Mouse (Mus musculus) heart, postnatal 0 days (tissue): ENCODE results near the gene Sgta.

Source experiments
- CTCF ChIP-seq: IDR thresholded peaks from 2 replicates; pipeline ENCODE4 v1.5.1; 2016; ENCODE audit warnings: antibody characterized with exemption, control low read depth, low read depth
- EP300 ChIP-seq: IDR thresholded peaks from 2 replicates; pipeline ENCODE4 v1.6.1; 2016; ENCODE audit warnings: antibody characterized with exemption, low read depth

DNA sequence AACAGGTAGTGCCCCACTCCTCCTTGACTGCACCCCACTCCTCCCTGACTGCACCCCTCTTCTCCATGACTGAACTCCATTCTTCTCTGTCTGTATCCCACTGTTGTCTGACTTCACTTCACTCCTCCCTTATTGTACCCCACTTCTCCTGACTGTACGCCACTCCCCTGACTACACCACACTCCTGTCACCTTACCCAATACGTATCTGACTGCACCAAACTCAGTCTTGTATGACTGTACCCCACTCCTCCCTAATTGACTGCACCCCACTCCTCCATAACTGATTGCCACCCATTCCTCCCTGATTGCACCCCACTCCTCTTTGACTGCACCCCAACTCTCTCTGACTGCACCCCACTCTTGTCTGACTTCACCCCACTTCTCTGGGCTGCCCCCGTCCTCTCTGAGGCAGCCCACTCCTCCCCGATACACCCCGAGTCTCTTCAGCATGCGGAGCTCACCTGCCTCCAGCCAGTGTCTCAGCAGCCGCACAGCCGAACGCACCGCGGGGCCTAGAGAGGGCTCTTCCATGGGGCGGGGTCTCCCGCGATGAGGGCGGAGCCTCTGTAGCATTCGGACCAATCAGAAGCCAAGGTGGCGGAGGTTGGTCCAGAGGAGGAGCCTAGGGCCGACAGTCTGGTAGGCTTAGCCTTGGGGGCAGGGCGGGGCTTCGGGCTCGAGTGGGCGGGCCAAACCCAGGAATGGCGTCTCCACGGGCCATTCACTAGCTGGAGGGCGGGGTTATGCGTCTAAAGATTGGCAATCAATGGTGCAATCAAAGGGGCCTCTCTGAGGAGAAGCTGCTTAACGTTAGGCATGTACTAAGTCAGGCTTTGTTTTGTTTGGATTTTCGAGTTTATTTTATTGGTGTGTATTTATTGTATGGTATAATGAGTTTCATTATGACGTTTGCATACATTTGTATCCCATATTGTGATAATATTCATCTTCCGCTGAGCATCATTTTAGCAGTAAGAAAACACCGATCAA lies 45.3 kb downstream of the Sgta start, which contains the start of gene Gng7:
- TF ChIP-seq EP300 (no peak), CTCF (no peak)
